Mouse (Mus musculus): ENCODE measurements around the gene Ndufs8. TPM values are rescaled to one million over a fixed set of nuclear protein-coding genes. Genes with fewer than 3 reads are reported as not detected.
A peak's percentile ranks its signal among the peaks of the same experiment; 100 is the strongest.

Gene Ndufs8
- polyA plus RNA-seq, 1 experiment, result 423 TPM

GRCm38 (mm10) chr19:3930262-3931057 lies 17.9 kb upstream of the Ndufs8 start:
- TF ChIP-seq POLR2A (IDR thresholded peaks at IDR 0.05; ENCODE audit: low read depth, low read length) (no peak), CTCF (IDR thresholded peaks at IDR 0.05; ENCODE audit: extremely low read depth, insufficient read length, insufficient replicate concordance, low read depth, low read length) (no peak)
- H3K27me3 ChIP-seq (ENCODE audit: control insufficient read depth, insufficient read depth, low read length), result no peaks in the 10 kb centered on the region
- peak overlapping the region; percentile 4; the same call in 1 of the 2 replicates for H3K4me3 ChIP-seq (ENCODE audit: low read depth, low read length)
- H3K27ac ChIP-seq (ENCODE audit: insufficient read depth, low read depth, low read length), result peak overlapping the region; percentile 86
- no peaks in the 10 kb centered on the region for H3K36me3 ChIP-seq (ENCODE audit: control insufficient read depth, insufficient read depth, low read length)
- peaks cover 28% of the 10 kb centered on the region for H3K4me1 ChIP-seq (ENCODE audit: control insufficient read depth, insufficient read depth, insufficient read length, low read length)
- 67% methylated on average over 21 of the region's 21 CpGs for WGBS

- peak within 1 kb of the TSS; percentile 60 for H3K4me3 ChIP-seq (ENCODE audit: low read depth, low read length)
- H3K4me1 ChIP-seq (ENCODE audit: control insufficient read depth, insufficient read depth, insufficient read length, low read length), result peaks cover 32% of the 10 kb centered on the region
- peak within 1 kb of the TSS; percentile 86 for H3K27ac ChIP-seq (ENCODE audit: insufficient read depth, low read depth, low read length)
- TF ChIP-seq POLR2A (IDR thresholded peaks at IDR 0.05; ENCODE audit: low read depth, low read length) (peak; percentile 74; the same call in 1 of the 2 replicates), CTCF (IDR thresholded peaks at IDR 0.05; ENCODE audit: extremely low read depth, insufficient read length, insufficient replicate concordance, low read depth, low read length) (no peak)
- H3K36me3 ChIP-seq (ENCODE audit: control insufficient read depth, insufficient read depth, low read length), result no peaks in the 10 kb centered on the region
- H3K27me3 ChIP-seq (ENCODE audit: control insufficient read depth, insufficient read depth, low read length), result no peaks in the 10 kb centered on the region
- 4% methylated on average over 12 of the region's 12 CpGs for WGBS
Observed at GRCm38 (mm10) chr19:3929211-3929941, 16.8 kb upstream of the Ndufs8 start, which contains the start of gene Aldh3b1. Gene Aldh3b1, minus strand, starts transcription at chr19:3929808.

- Histone ChIP-seq H3K4me3 (ENCODE audit: low read depth, low read length) (peak overlapping the region; percentile 60), H3K36me3 (ENCODE audit: control insufficient read depth, insufficient read depth, low read length) (no peaks in the 10 kb centered on the region), H3K27ac (ENCODE audit: insufficient read depth, low read depth, low read length) (peak overlapping the region; percentile 86), H3K27me3 (ENCODE audit: control insufficient read depth, insufficient read depth, low read length) (no peaks in the 10 kb centered on the region), H3K4me1 (ENCODE audit: control insufficient read depth, insufficient read depth, insufficient read length, low read length) (peaks cover 38% of the 10 kb centered on the region)
- TF ChIP-seq POLR2A (IDR thresholded peaks at IDR 0.05; ENCODE audit: low read depth, low read length) (no peak), CTCF (IDR thresholded peaks at IDR 0.05; ENCODE audit: extremely low read depth, insufficient read length, insufficient replicate concordance, low read depth, low read length) (no peak)
- 79% methylated on average over 4 of the region's 4 CpGs for WGBS
Observed at GRCm38 (mm10) chr19:3928779-3929178, 16.2 kb upstream of the Ndufs8 start.

GRCm38 (mm10) chr19:3927989-3928388 lies 15.4 kb upstream of the Ndufs8 start:
- Histone ChIP-seq H3K27ac (ENCODE audit: insufficient read depth, low read depth, low read length) (no peak overlapping the region), H3K4me3 (ENCODE audit: low read depth, low read length) (no peak overlapping the region), H3K36me3 (ENCODE audit: control insufficient read depth, insufficient read depth, low read length) (no peaks in the 10 kb centered on the region), H3K27me3 (ENCODE audit: control insufficient read depth, insufficient read depth, low read length) (no peaks in the 10 kb centered on the region), H3K4me1 (ENCODE audit: control insufficient read depth, insufficient read depth, insufficient read length, low read length) (peaks cover 46% of the 10 kb centered on the region)
- WGBS, result 91% methylated on average over 4 of the region's 4 CpGs
- TF ChIP-seq POLR2A (IDR thresholded peaks at IDR 0.05; ENCODE audit: low read depth, low read length) (no peak), CTCF (IDR thresholded peaks at IDR 0.05; ENCODE audit: extremely low read depth, insufficient read length, insufficient replicate concordance, low read depth, low read length) (no peak)

GRCm38 (mm10) chr19:3926685-3927084 lies 14.1 kb upstream of the Ndufs8 start:
- no peak for TF ChIP-seq POLR2A (IDR thresholded peaks at IDR 0.05; ENCODE audit: low read depth, low read length)
- no peak for TF ChIP-seq CTCF (IDR thresholded peaks at IDR 0.05; ENCODE audit: extremely low read depth, insufficient read length, insufficient replicate concordance, low read depth, low read length)
- Histone ChIP-seq H3K4me3 (ENCODE audit: low read depth, low read length) (no peak overlapping the region), H3K27ac (ENCODE audit: insufficient read depth, low read depth, low read length) (no peak overlapping the region), H3K4me1 (ENCODE audit: control insufficient read depth, insufficient read depth, insufficient read length, low read length) (peaks cover 54% of the 10 kb centered on the region), H3K27me3 (ENCODE audit: control insufficient read depth, insufficient read depth, low read length) (no peaks in the 10 kb centered on the region), H3K36me3 (ENCODE audit: control insufficient read depth, insufficient read depth, low read length) (no peaks in the 10 kb centered on the region)
- WGBS, result 75% methylated on average over 6 of the region's 6 CpGs

GRCm38 (mm10) chr19:3926279-3926678 lies 13.7 kb upstream of the Ndufs8 start:
- Histone ChIP-seq H3K4me1 (ENCODE audit: control insufficient read depth, insufficient read depth, insufficient read length, low read length) (peaks cover 54% of the 10 kb centered on the region), H3K27me3 (ENCODE audit: control insufficient read depth, insufficient read depth, low read length) (no peaks in the 10 kb centered on the region), H3K27ac (ENCODE audit: insufficient read depth, low read depth, low read length) (no peak overlapping the region), H3K4me3 (ENCODE audit: low read depth, low read length) (no peak overlapping the region), H3K36me3 (ENCODE audit: control insufficient read depth, insufficient read depth, low read length) (no peaks in the 10 kb centered on the region)
- no peak for TF ChIP-seq POLR2A (IDR thresholded peaks at IDR 0.05; ENCODE audit: low read depth, low read length)
- TF ChIP-seq CTCF (IDR thresholded peaks at IDR 0.05; ENCODE audit: extremely low read depth, insufficient read length, insufficient replicate concordance, low read depth, low read length), result no peak
- WGBS, result 47% methylated on average over 3 of the region's 3 CpGs

GRCm38 (mm10) chr19:3925859-3926258 lies 13.3 kb upstream of the Ndufs8 start:
- TF ChIP-seq POLR2A (IDR thresholded peaks at IDR 0.05; ENCODE audit: low read depth, low read length), result no peak
- TF ChIP-seq CTCF (IDR thresholded peaks at IDR 0.05; ENCODE audit: extremely low read depth, insufficient read length, insufficient replicate concordance, low read depth, low read length), result no peak
- H3K27ac ChIP-seq (ENCODE audit: insufficient read depth, low read depth, low read length), result no peak overlapping the region
- peaks cover 54% of the 10 kb centered on the region for H3K4me1 ChIP-seq (ENCODE audit: control insufficient read depth, insufficient read depth, insufficient read length, low read length)
- 90% methylated on average over 6 of the region's 6 CpGs for WGBS
- H3K4me3 ChIP-seq (ENCODE audit: low read depth, low read length), result no peak overlapping the region
- no peaks in the 10 kb centered on the region for H3K27me3 ChIP-seq (ENCODE audit: control insufficient read depth, insufficient read depth, low read length)
- H3K36me3 ChIP-seq (ENCODE audit: control insufficient read depth, insufficient read depth, low read length), result no peaks in the 10 kb centered on the region
